Mouse (Mus musculus) C2C12 (cell line): ENCODE measurements around the gene Ccdc141. TPM values are rescaled to one million over a fixed set of nuclear protein-coding genes. Genes with fewer than 3 reads are reported as not detected.

Experiments used
- H3K27me3 ChIP-seq: one replicate; pipeline ENCODE4 v1.6.1; 2011; ENCODE audit not compliant: control insufficient read depth, insufficient read depth, insufficient read length
- H3K36me3 ChIP-seq: one replicate; pipeline ENCODE4 v1.6.1; 2011; ENCODE audit not compliant: control insufficient read depth, insufficient read depth
- H3K4me3 ChIP-seq: one replicate; pipeline ENCODE4 v1.5.1; 2011; ENCODE audit warnings: mild to moderate bottlenecking, control low read depth; ENCODE audit not compliant: poor library complexity, insufficient read depth, severe bottlenecking
- H3K79me2 ChIP-seq: one replicate; pipeline ENCODE4 v1.6.1; 2011; ENCODE audit not compliant: control insufficient read depth, insufficient read depth
- H3K79me3 ChIP-seq: one replicate; pipeline ENCODE4 v1.6.1; 2011; ENCODE audit warnings: low read depth, control low read depth
- H3ac ChIP-seq: one replicate; pipeline ENCODE3; 2011; ENCODE audit warnings: low read depth; ENCODE audit not compliant: control insufficient read depth, insufficient read length
- CEBPB ChIP-seq: IDR thresholded peaks from one replicate; pipeline ENCODE4 v1.6.1; 2011; ENCODE audit warnings: low read depth, mild to moderate bottlenecking, control low read depth, moderate library complexity
- CTCF ChIP-seq: IDR thresholded peaks from one replicate; pipeline ENCODE4 v1.5.1; 2011; ENCODE audit not compliant: control insufficient read depth, insufficient read depth, insufficient read length
- FOSL1 ChIP-seq: IDR thresholded peaks from one replicate; pipeline ENCODE4 v1.8.0; 2011; ENCODE audit warnings: mild to moderate bottlenecking, low read length; ENCODE audit not compliant: poor library complexity, insufficient read depth, severe bottlenecking
- MAX ChIP-seq: IDR thresholded peaks from one replicate; pipeline ENCODE4 v1.6.1; 2011; ENCODE audit warnings: mild to moderate bottlenecking, control low read depth
- MYOD1 ChIP-seq: IDR thresholded peaks from one replicate; pipeline ENCODE4 v1.6.1; 2011; ENCODE audit warnings: low read depth; ENCODE audit not compliant: control insufficient read depth, insufficient read length
- MYOG ChIP-seq: IDR thresholded peaks from one replicate; pipeline ENCODE4 v1.6.1; 2011; ENCODE audit not compliant: control insufficient read depth, insufficient read length; ENCODE audit errors: extremely low read depth
- USF1 ChIP-seq: IDR thresholded peaks from one replicate; pipeline ENCODE4 v1.6.1; 2011; ENCODE audit warnings: low read depth, mild to moderate bottlenecking, control low read depth, moderate library complexity
- polyA plus RNA-seq: library from polyadenylated mRNA; unstranded; fragments of >200 nt; fragmentation: generic; extraction: Trizol; gene quantifications from one replicate; pipeline ENCODE4 v1.2.1, GENCODE M21; 2012; ENCODE audit warnings: missing spikeins

Ccdc141 gene
- polyA plus RNA-seq, 1 experiment = 0.77 TPM

- TF ChIP-seq MYOG = no peak
- no peak for TF ChIP-seq USF1
- TF ChIP-seq MAX = no peak
- TF ChIP-seq FOSL1 = no peak
- no peak for TF ChIP-seq MYOD1
- no peak for TF ChIP-seq CTCF
- no peak for TF ChIP-seq CEBPB
- H3K79me2 ChIP-seq = no peaks in the 10 kb centered on the region
- H3ac ChIP-seq = no peak overlapping the region
- no peaks in the 10 kb centered on the region for H3K79me3 ChIP-seq
- H3K36me3 ChIP-seq = no peaks in the 10 kb centered on the region
- H3K4me3 ChIP-seq = no peak overlapping the region
- no peaks in the 10 kb centered on the region for H3K27me3 ChIP-seq
Measured at GRCm38 (mm10) chr2:77098769-77099168, 71.7 kb downstream of the Ccdc141 start.

DNA sequence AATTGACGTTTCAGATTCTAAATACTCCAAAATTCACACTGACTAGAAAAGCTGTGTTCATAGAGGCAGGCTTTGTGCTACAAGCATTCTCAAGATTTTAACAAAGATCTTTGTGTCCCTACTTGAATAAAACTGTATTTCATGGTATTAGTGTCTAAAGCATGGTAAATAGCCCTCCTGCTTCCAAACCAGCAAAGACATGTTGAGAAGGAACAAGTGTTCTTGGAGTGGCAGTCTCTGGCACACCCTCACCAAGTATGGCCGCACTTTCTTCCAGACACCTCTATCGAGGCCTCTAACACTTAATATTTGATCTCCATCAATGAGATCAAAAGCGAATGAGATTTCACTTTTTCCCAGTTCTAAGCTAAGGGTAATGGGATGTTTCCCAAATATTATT is 78.7 kb downstream of the Ccdc141 start:
- H3K4me3 ChIP-seq = no peak overlapping the region
- no peaks in the 10 kb centered on the region for H3K79me2 ChIP-seq
- no peaks in the 10 kb centered on the region for H3K27me3 ChIP-seq
- no peaks in the 10 kb centered on the region for H3K79me3 ChIP-seq
- no peaks in the 10 kb centered on the region for H3K36me3 ChIP-seq
- TF ChIP-seq MYOG (no peak), MAX (no peak), FOSL1 (no peak), MYOD1 (no peak), CTCF (no peak), USF1 (no peak), CEBPB (no peak)
- H3ac ChIP-seq = no peak overlapping the region

- no peak overlapping the region for H3K4me3 ChIP-seq
Measured at GRCm38 (mm10) chr2:77085313-77085712, 85.1 kb downstream of the Ccdc141 start.

DNA sequence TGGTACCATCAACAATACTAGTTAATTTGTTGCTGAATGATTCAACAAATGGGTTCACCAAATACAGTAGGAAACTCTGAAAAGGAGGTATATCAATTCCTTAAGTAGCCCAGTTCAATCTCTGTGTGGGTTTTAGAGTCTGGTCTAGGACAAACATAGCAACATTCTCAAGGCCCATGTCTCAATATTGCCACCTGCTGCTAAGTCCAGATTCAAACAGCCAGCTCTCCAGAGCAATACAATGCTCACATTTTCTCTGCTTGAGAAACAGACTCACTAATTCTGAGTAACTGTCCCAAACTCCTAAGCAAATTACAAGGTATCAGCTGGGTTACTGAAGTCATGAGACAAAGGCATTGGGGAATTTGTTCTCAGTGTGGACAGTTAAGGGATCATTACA is 85.8 kb downstream of the Ccdc141 start:
- H3K27me3 ChIP-seq = no peaks in the 10 kb centered on the region
- no peaks in the 10 kb centered on the region for H3K79me2 ChIP-seq
- H3K79me3 ChIP-seq = no peaks in the 10 kb centered on the region
- TF ChIP-seq FOSL1 = no peak
- no peak for TF ChIP-seq MYOG
- no peak for TF ChIP-seq MYOD1
- no peak for TF ChIP-seq USF1
- no peaks in the 10 kb centered on the region for H3K36me3 ChIP-seq
- H3ac ChIP-seq = no peak overlapping the region
- no peak overlapping the region for H3K4me3 ChIP-seq

More at GRCm38 (mm10) chr2:77085313-77085712, 85.1 kb downstream of the Ccdc141 start:
- no peaks in the 10 kb centered on the region for H3K27me3 ChIP-seq
- no peaks in the 10 kb centered on the region for H3K79me3 ChIP-seq
- no peaks in the 10 kb centered on the region for H3K36me3 ChIP-seq
- H3K79me2 ChIP-seq = no peaks in the 10 kb centered on the region
- no peak for TF ChIP-seq USF1
- no peak for TF ChIP-seq MAX
- TF ChIP-seq FOSL1 = no peak
- no peak for TF ChIP-seq CEBPB
- TF ChIP-seq MYOG = no peak
- no peak for TF ChIP-seq CTCF
- no peak for TF ChIP-seq MYOD1
- H3ac ChIP-seq = no peak overlapping the region

GRCm38 (mm10) chr2:77081156-77081555 is 89.3 kb downstream of the Ccdc141 start:
- H3K36me3 ChIP-seq = no peaks in the 10 kb centered on the region
- H3K79me2 ChIP-seq = no peaks in the 10 kb centered on the region
- H3K79me3 ChIP-seq = no peaks in the 10 kb centered on the region
- TF ChIP-seq FOSL1 = no peak
- no peak for TF ChIP-seq CTCF
- no peak for TF ChIP-seq MYOD1
- TF ChIP-seq MAX = no peak
- TF ChIP-seq MYOG = no peak
- TF ChIP-seq CEBPB = no peak
- no peak for TF ChIP-seq USF1
- no peak overlapping the region for H3ac ChIP-seq
- no peak overlapping the region for H3K4me3 ChIP-seq
- no peaks in the 10 kb centered on the region for H3K27me3 ChIP-seq

DNA sequence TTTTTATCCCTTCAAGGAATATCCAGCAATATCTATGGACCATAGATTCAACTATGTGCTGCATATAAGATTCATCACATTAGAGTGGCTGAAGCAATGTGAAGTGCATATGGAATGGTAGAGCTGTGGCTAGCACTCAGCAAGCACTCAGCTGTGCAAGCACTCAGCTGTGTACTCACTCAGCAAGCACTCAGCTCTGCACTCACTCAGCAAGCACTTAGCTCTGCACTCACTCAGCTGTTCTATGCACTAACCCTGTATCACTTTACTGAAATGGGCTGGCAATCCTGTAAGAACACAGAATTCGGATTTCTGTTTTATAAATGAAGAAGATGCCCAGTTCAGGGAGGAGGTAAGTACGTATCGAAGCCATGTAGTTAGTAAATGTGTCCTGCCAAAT is 89.8 kb downstream of the Ccdc141 start:
- no peak overlapping the region for H3K4me3 ChIP-seq
- no peak for TF ChIP-seq MAX
- no peak for TF ChIP-seq CEBPB
- TF ChIP-seq USF1 = no peak
- TF ChIP-seq FOSL1 = no peak
- no peak for TF ChIP-seq CTCF
- TF ChIP-seq MYOD1 = no peak
- TF ChIP-seq MYOG = no peak
- no peaks in the 10 kb centered on the region for H3K79me2 ChIP-seq

More for the DNA sequence above, 89.8 kb downstream of the Ccdc141 start:
- H3K36me3 ChIP-seq = no peaks in the 10 kb centered on the region
- no peak overlapping the region for H3ac ChIP-seq
- H3K79me3 ChIP-seq = no peaks in the 10 kb centered on the region
- H3K27me3 ChIP-seq = no peaks in the 10 kb centered on the region
